Mouse (Mus musculus) CH12.LX (cell line): ENCODE measurements around the gene Speg.

Experiments used
- BHLHE40 ChIP-seq: IDR thresholded peaks from 2 replicates; pipeline ENCODE4 v1.6.1; 2011; ENCODE audit warnings: mild to moderate bottlenecking, low read depth, low read length, improper control_type of control experiment
- CHD2 ChIP-seq: IDR thresholded peaks from 2 replicates; pipeline ENCODE4 v1.6.1; 2011; ENCODE audit warnings: low read length, improper control_type of control experiment
- CTCF ChIP-seq, 2 experiments: IDR thresholded peaks in 1 of 2; conservative IDR thresholded peaks in 1 of 2; 2 replicates each; pipeline ENCODE4 v1.5.1; 2011 to 2012; ENCODE audit warnings: low read depth in 2 of 2, low read length in 2 of 2, improper control_type of control experiment in 1 of 2, inconsistent platforms in 1 of 2, mild to moderate bottlenecking in 1 of 2, moderate library complexity in 1 of 2
- EP300 ChIP-seq: IDR thresholded peaks from 2 replicates; pipeline ENCODE4 v1.6.1; 2011; ENCODE audit warnings: low read length, improper control_type of control experiment
- IRF4 ChIP-seq: IDR thresholded peaks from 2 replicates; pipeline ENCODE4 v1.6.1; 2014; ENCODE audit warnings: low read depth, mild to moderate bottlenecking, inconsistent platforms, low read length, improper control_type of control experiment
- JUND ChIP-seq: conservative IDR thresholded peaks from 2 replicates; pipeline ENCODE4 v1.6.1; 2011; ENCODE audit warnings: low read depth, low read length, improper control_type of control experiment
- MAX ChIP-seq: IDR thresholded peaks from 2 replicates; pipeline ENCODE4 v1.6.1; 2011; ENCODE audit warnings: low read length, improper control_type of control experiment
- MXI1 ChIP-seq: IDR thresholded peaks from 2 replicates; pipeline ENCODE4 v1.6.1; 2011; ENCODE audit warnings: mild to moderate bottlenecking, low read depth, low read length, improper control_type of control experiment
- POLR2A ChIP-seq: IDR thresholded peaks from 2 replicates; pipeline ENCODE4 v1.6.1; 2011; ENCODE audit warnings: low read depth, mild to moderate bottlenecking, improper control_type of control experiment, low read length
- SMC3 ChIP-seq: IDR thresholded peaks from 2 replicates; pipeline ENCODE4 v1.6.1; 2011; ENCODE audit warnings: low read depth, low read length, improper control_type of control experiment
- ZKSCAN1 ChIP-seq: IDR thresholded peaks from 2 replicates; pipeline ENCODE4 v1.6.1; 2012; ENCODE audit warnings: low read depth, inconsistent platforms, low read length, improper control_type of control experiment, borderline replicate concordance
- ZMIZ1 ChIP-seq: IDR thresholded peaks from 2 replicates; pipeline ENCODE4 v1.6.1; 2012; ENCODE audit warnings: low read depth, mild to moderate bottlenecking, inconsistent platforms, low read length, improper control_type of control experiment
- ZNF384 ChIP-seq: IDR thresholded peaks from 2 replicates; pipeline ENCODE4 v1.6.1; 2012; ENCODE audit warnings: low read depth, low read length, improper control_type of control experiment, inconsistent platforms

GRCm38 (mm10) chr1:75456746-75457564, 81.9 kb downstream of the Speg start:
- TF ChIP-seq CTCF (conservative IDR thresholded peaks at IDR 0.05 in 1 of 2, IDR thresholded peaks at IDR 0.05 in 1 of 2; ENCODE audit: low read depth in 2 of 2, low read length in 2 of 2) (peak in 1 of 2 experiments; percentile 55; a peak in 3 of 4 replicates), BHLHE40 (no peak), ZMIZ1 (no peak), ZKSCAN1 (no peak), EP300 (no peak), MXI1 (no peak), ZNF384 (no peak), CHD2 (no peak), POLR2A (no peak), SMC3 (no peak), JUND (no peak), MAX (no peak), IRF4 (no peak)
